Mouse (Mus musculus): Measurements from ENCODE around the gene Cited1.

Gene Cited1

DNA sequence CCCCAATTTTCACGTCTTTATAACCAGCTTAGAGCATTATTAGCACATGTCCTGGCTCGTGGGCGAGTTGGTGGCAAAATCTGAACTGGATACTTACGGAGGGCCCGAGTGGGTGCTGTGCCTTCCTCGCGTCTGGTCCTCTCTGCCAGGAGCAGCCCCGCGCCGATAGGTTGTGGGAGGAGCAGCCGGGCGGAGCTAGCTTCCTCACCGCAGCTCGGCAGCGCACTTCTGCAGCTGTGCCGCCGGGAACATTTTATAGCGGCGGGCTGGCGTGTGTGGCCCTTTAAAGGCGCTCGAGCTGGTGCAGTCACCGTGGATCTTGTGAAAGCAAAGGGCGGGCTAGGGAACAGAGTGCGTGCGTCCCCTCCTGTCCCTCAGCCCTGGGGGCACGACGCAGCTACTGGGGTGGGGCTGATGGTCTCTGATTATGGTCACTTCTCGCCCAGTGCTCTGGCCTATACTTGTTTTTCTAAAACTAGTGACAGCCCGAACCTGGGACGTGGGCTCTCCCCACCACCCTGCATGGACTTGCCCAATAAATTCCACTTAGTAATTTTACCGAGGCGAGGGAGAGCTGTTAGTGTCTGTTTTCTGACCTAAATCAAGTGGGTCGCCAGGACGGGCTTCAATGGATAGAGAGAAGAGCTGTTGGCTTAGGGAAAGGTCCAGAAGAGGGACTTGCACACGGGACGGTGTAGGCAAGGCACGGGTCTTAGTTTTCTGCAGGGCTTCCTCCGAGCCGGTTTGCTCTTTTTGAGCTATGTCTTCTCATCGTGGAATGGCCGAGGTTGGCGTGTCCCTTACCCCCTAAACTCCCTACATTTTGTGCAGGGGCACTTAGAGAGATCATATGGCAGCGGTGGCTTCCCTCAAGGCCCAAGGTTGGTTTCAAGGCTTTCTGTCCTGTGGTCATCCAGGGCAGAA, at the start of gene Cited1:
Gene Cited1 (minus strand): TSS at position 245 of the 924 bp plus-strand sequence.
- peak; percentile 38 to 50 for DNase-seq

DNA sequence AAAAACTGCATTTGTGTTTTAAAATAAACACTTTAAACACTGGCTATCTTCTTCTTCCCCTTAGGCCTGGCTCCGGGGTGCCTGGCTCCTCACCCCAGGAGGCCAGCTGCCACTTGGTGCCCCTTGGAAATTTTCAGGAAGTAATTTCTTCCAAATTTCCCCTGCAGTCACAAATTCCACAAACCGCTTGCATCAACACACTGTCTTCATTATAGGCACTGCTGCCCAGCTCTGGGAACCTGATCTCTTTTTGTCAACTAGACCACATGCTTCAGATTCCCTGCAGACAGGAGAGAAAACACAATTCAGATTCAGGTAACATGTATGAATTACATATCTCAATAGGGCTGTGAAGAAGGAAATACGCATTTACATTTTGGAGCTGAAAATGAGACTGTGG, 32.9 kb upstream of the Cited1 start:
- no peak for DNase-seq

DNA sequence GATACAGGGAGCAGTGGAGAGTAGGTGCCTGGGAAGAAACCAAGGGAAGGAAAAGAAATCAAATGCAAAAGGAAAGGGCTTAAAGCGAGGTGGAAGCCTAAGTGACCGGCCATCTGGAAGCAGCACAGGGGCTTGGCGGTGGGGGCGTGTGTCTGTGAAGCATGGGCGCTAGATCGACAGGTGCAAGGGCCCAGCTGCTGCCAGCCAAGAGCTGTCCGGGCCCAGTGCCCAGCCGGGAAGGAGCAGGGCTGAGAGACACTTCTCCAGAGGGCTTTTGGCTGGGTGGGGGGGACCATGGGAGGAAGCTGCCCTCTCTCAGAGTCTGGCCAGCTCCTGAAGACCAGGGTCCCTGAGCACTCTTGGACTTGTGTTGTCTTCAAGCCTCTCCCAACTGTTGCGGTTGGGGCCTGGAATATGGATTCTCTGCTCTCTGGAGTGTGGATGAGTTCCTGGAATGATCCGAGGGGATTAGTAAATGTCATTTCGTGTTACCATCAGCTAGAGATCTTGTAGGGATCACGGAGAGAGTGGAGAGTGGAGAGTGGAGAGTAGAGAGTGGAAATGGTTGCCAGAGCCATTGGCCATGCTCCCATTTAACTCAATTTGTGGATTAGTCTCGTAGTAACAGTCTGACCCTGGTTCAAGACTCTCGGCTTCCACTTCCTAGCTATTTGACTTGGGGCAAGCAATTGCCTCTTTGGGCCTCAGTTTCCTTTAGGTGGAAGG, 10.8 kb upstream of the Cited1 start:
- no peak for DNase-seq

DNA sequence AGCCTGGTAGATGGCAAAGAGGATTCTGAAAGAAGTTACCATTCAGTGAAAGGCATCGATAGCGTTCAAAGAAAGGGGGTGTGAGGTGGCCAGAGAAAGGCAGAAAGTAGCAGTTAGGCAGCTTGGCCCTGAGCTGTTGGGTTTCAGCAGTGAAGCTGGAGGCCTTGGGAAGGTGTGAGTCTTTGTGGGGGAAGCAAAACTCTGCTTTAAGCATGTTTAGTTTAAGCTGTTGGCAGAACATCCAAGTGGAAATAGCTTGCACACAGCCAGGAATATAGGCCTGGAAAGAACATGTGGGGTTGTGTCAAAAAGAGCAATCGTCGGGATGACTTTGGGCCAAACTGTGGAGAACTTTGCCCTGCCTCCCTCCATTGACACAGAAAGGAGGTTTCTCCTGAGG, 7.8 kb upstream of the Cited1 start:
- DNase-seq, result no peak

DNA sequence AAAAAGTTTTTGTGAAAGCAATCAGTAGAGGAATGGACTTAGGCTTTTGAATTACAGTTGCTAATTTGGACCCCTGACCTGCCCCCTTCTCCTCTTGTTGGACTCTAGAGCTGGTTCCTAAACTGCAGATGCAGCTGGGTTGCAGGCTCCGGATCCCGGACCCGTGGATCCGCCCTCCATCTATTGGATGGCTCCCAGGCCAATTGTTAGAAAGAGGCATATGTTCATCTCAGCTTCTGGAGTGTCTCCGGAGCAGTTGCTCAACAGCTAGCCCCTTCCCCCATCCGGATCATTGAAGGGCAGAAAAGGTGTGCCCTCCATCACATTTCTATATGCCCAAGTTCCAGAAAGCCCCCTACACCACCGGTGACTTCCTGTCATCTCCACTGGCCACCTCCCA, 1.9 kb upstream of the Cited1 start:
- DNase-seq, result no peak

DNA sequence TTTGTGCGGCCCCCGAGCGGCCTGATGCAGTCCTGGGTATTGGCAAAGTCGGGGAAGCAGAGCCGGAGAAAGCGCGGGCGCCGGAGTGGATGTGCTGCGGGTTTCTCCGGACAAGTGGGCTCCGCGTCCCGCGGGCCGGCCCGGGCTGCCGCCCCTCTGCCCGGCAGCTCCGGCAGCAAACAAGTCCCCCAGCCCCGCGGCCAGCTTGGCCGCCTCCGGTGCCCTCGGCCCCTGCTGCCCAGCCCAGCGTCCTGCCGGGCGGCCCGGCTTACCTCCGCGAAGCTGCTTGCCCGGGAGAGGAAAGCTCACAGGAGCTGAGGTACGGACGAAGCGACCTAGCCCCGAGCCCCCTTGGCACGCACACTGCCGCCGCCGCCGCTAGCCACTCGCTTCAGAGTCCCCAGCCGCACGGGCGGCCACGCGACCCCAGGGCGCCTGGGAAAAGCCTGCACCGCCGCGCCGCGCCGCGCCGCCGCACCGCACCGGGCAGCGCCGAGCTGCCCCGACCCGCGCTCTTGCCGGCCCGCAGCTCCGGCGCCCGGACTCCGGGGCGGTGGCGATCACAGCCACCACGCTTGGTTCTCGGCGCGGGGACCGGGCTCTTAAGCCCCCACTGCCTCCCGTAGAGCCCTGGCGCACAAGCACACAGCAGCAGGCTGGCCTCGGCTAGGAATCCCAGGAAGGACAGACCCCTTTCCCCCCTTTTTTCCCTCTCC, 602 bp downstream of the Cited1 start:
- DNase-seq, result peak in 1 of 2 experiments; percentile 1

DNA sequence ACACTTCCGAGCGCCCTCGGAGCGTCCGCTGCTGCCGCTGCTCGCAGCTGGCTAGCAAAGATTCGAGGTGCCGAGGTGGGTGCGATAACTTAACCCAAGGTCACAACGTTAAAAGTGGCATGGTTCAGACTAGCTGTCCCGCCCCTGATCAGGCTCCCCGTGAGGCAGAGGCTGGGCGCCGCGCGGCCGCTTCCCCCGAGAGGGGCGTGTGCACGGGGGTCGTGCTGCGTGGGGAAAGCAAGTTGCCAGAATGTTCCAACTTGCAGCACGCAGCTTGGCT, 1.1 kb downstream of the Cited1 start:
- DNase-seq, result no peak

DNA sequence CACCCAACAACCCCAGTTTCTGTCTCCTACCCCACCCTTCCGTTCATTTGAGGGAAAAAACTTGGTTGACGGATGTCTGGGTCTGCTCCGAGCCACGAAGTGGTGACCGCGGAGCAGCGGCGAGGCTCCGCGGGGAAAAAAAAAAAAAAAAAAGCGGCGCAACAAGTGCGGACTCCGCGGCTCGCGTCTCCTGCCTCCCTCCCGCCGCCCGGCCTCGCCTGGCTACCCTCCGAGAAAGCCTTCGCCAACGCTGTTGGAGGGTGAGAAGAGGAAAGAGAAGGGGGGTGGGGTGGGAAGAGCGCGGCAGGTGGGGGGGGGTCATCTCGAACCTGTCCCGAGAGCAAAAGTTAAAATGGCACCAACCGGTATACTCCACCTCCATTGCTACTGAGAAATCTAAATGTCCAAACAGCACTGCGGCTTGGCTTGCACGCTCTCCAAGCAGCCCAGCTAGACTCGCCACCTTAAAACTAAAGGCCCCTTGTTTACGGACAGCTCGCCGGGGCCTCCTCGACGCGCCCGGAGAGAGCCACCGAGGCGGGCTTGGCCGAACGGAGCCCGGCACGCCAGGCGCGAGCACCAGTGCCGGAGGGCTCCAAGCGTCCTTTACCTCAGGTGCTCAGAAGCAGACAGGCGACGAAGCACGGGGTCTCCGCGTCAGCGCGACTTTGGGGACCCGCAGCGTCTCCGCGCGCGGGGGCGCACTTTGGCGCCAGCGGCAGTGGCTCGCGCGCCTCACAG, 1.7 kb downstream of the Cited1 start:
- DNase-seq, result peak; percentile 6 to 13

DNA sequence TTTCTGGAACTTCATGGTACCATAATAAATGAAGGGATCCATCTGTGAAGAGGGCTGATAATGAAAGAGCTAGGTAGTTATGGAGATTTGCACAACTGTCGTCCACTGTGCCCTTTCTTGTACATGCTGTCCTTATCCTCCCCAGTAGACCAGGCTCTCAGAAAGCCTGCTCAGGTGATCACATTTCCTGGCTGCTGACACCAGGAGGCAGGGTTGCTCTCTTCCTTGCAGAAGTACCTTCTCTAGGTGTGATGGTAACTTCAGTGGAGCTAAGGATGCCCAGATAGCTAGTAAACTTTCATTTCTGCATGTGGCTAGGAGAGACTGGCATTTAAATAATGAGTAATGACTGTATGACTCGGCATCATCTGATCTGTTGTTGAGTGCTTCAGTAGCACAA, 7.6 kb downstream of the Cited1 start:
- DNase-seq, result no peak

DNA sequence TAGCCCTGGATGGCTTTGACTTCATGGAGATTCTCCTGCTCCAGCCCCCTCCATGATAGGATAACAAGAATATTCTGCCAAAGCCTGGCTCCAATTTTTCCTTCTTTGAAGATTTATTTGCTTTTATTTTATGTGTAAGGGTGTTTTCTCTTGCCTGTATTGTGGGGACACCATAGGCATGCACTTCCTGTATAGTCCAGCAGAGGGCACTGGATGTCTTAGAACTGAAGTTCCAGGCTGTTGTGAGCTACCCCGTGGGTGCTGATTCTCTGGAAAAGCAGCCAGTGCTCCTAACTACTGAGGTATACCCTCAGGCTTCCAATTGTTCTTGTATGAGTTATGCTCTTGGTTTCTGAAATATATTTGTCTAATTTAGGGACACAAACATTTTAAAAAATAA, 32.9 kb downstream of the Cited1 start:
- peak; percentile 37 to 46 for DNase-seq

DNA sequence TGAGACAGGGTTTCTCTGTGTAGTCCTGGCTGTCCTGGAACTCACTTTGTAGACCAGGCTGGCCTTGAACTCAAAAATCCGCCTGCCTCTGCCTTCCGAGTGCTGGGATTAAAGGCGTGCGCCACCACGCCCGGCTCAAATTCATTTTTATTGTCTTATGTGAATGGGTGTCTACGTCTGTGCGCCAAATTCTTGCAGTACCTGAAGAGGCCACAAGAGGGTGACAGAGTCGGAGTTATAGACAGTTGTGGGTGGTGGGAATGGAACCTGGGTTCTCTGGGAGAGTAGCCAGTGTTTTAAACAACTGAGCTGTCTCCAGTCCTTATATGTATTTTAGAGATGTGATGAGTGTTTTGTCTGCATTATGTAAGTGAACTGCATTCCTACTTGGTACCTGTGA, 36.6 kb downstream of the Cited1 start:
- DNase-seq, result peak; percentile 17 to 44
